Mouse (Mus musculus) embryonic stem cell, embryonic (primary cell): ENCODE results near the gene Fam206a.

Source experiments
- CTCF ChIA-PET, 4 experiments: fragments of 300-600 bp in 2 of 4; fragments of 350-600 bp in 2 of 4; sonication (Branson Sonifier 250); formaldehyde crosslinking; loops; one replicate each; lab custom pipeline; 2022; ENCODE audit warnings: inconsistent platforms in 2 of 4; lab: Charles Lee
- POLR2A ChIA-PET, 4 experiments: fragments of 300-600 bp in 2 of 4; fragments of 350-600 bp in 2 of 4; sonication (Branson Sonifier 250); formaldehyde crosslinking; loops; one replicate each; lab custom pipeline; 2022; ENCODE audit warnings: antibody characterized with exemption in 4 of 4, inconsistent platforms in 1 of 4; lab: Charles Lee

The Fam206a gene

GRCm38 (mm10) chr4:56829511-56829921, 27.4 kb downstream of the Fam206a start:
- POLR2A ChIA-PET, result interaction anchor here in 2 of 4 experiments (0.8 to 1.5 kb wide), 2 partner anchors 9 to 36 kb away, joined by 3 to 5 read pairs; partner anchors contain the start of gene Ctnnal1 (in 1 of the 2)
- CTCF ChIA-PET, result interaction anchor here in 1 of 4 experiments (1.5 kb wide), 1 partner anchor 9 kb away, joined by 6 read pairs; no protein-coding TSS in a partner anchor

- ChIA-PET CTCF (interaction anchor here in 3 of 4 experiments (0.5 to 1.1 kb wide), 4 partner anchors 11 to 1019 kb away, joined by 3 to 6 read pairs (median 4); no protein-coding TSS in a partner anchor), POLR2A (interaction anchor here in 1 of 4 experiments (0.6 to 1.0 kb wide), 3 partner anchors 11 to 116 kb away, joined by 3 read pairs; no protein-coding TSS in a partner anchor)
These were observed 29.0 kb downstream of the Fam206a start for GRCm38 (mm10) chr4:56831013-56831609.

- POLR2A ChIA-PET, result interaction anchor here in 3 of 4 experiments (0.6 to 3.6 kb wide), 5 partner anchors 14 to 30 kb away, joined by 3 to 15 read pairs (median 4); partner anchors contain the start of genes Elp1 (in 2 of the 3) and Fam206a (in 2 of the 3)
- CTCF ChIA-PET, result interaction anchor here in 2 of 4 experiments (0.7 to 1.4 kb wide), 2 partner anchors 12 to 69 kb away, joined by 3 to 5 read pairs; no protein-coding TSS in a partner anchor
These were observed 29.9 kb downstream of the Fam206a start for GRCm38 (mm10) chr4:56831998-56832397.

DNA sequence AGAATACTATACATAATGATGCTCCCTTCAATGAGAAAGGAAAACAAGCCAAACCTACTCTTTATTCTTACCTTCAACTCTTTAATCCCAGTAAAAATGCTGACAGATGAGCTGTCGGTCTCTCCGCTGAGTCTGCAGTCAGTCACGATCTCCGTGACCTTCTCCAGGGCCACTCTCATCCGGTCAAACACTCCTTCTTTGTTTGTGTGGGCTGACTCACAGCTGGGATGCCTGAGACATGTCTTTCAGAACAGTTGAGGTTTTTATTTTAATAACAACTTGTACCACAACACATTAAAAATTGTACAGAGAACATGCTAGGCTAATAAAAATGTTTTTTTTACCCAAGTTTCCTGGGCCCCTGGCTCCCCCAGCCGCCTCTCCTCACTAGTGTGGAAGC, 35.5 kb downstream of the Fam206a start:
- CTCF ChIA-PET, result interaction anchor here in 1 of 4 experiments (1.8 kb wide), 1 partner anchor 17 kb away, joined by 4 read pairs; no protein-coding TSS in a partner anchor
- POLR2A ChIA-PET, result no interaction called here

DNA sequence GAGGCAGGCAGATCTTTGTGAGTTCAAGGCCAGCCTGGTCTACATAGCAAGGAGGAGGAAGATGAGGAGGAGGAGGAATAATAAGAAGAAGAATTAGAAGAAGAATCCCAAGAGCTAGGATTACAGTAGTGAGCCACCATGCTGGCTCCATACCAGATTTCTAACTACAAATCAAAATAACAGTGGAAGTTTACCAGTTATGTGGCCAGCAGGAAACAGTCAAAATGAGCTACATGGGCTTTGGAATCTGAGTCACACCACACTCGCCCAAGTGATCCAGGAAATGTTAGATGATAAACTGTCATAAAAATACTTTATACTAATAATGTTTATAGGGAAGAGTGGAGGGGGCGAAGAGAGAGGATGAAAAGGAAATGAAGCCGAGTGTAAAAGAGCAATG, 38.2 kb downstream of the Fam206a start:
- POLR2A ChIA-PET, result interaction anchor here in 1 of 4 experiments (0.6 kb wide), 1 partner anchor 1384 kb away, joined by 3 read pairs; no protein-coding TSS in a partner anchor
- CTCF ChIA-PET, result no interaction called here

DNA sequence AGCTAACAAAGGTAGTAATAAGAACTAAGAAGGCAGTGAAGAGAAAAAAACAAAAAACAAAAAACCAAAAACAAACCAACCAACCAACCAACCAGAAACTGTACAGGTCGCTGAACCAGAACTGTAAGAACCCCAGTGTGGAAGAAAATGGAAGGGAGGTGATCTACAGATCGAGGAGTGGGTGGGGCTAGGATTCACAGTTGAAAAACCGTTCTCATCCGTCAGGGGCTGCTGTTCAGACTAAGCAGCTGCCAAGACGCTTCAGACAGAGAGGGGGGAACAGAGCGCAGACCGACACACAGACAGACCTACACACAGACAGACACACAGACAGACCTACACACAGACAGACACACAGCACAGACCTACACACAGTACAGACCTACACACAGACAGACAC, 40.4 kb downstream of the Fam206a start:
- ChIA-PET POLR2A (interaction anchor here in 2 of 4 experiments (0.6 to 5.8 kb wide), 5 partner anchors 8 to 473 kb away, joined by 3 to 31 read pairs (median 3); partner anchors contain the start of genes Elp1 (in 2 of the 2), Fam206a (in 2 of the 2) and Ctnnal1 (in 1 of the 2)), CTCF (interaction anchor here in 1 of 4 experiments (1.5 kb wide), 1 partner anchor 10 kb away, joined by 4 read pairs; no protein-coding TSS in a partner anchor)

GRCm38 (mm10) chr4:56843963-56844362, 41.8 kb downstream of the Fam206a start:
- ChIA-PET POLR2A (interaction anchor here in 2 of 4 experiments (0.6 to 5.8 kb wide), 7 partner anchors 8 to 195 kb away, joined by 3 to 31 read pairs (median 4); partner anchors contain the start of genes Elp1 (in 1 of the 2) and Fam206a (in 1 of the 2)), CTCF (interaction anchor here in 2 of 4 experiments (0.9 to 1.5 kb wide), 3 partner anchors 9 to 88 kb away, joined by 3 to 4 read pairs (median 4); no protein-coding TSS in a partner anchor)

DNA sequence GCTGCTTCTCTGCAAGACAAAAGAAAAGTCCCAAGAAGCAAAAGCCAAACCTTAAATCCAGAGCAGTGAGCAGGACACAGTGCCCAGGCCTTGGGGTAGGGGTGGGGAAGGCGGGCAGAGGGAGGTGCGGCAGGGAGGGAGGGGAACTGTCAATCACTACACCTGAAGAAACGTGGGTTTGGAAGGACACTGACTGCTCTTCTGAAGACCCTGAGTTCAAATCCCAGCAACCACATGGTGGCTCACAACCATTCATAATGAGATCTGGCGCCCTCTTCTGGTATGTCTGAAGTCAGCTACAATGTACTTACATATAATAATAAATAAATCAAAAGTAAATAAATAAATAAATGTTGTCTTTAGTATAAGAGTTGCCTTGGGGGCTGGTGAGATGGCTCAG, 42.8 kb downstream of the Fam206a start:
- ChIA-PET CTCF (interaction anchor here (0.6 to 1.8 kb wide), 9 partner anchors 9 to 281 kb away, joined by 3 to 15 read pairs (median 5); partner anchors contain the start of genes Ctnnal1 (in 1 of the 4), Elp1 (in 1 of the 4) and Fam206a (in 1 of the 4)), POLR2A (interaction anchor here in 3 of 4 experiments (0.6 to 5.8 kb wide), 10 partner anchors 11 to 1365 kb away, joined by 3 to 31 read pairs (median 4); partner anchors contain the start of genes Elp1 (in 1 of the 3) and Fam206a (in 1 of the 3))

GRCm38 (mm10) chr4:56845896-56846533, 43.9 kb downstream of the Fam206a start:
- CTCF ChIA-PET, result interaction anchor here (0.6 to 1.8 kb wide), 14 partner anchors 8 to 1566 kb away, joined by 3 to 12 read pairs (median 3); partner anchors contain the start of gene Ctnnal1 (in 1 of the 4)
- POLR2A ChIA-PET, result interaction anchor here in 3 of 4 experiments (0.5 to 5.8 kb wide), 27 partner anchors 8 to 1368 kb away, joined by 3 to 31 read pairs (median 5); partner anchors contain the start of genes Ctnnal1 (in 2 of the 3), Elp1 (in 1 of the 3), Fam206a (in 1 of the 3) and Gm26657 (in 1 of the 3)

DNA sequence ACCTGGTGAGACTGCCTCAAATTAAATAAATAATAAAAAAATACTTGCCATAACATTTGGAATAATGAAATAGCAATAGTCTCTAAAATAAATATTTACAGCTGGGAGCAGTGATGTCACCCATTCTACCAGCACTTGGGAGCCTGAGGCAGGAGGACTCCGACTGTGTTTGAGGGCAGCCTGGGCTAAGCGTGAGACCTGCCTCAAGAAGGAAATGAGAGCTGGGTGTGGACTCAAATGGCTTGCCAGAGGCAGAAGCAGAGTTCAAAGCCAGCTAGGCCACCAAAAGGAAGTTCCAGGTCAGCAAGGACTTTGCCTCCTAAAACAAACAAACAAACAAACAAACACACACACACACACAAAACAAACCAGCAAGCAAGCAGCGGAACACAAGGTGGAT, 45.3 kb downstream of the Fam206a start:
- POLR2A ChIA-PET, result interaction anchor here in 2 of 4 experiments (1.0 to 5.8 kb wide), 22 partner anchors 9 to 1373 kb away, joined by 3 to 31 read pairs (median 6); partner anchors contain the start of genes Ctnnal1 (in 2 of the 2), Elp1 (in 2 of the 2), Fam206a (in 2 of the 2) and Actl7b (in 1 of the 2)
- CTCF ChIA-PET, result interaction anchor here in 2 of 4 experiments (0.6 to 1.2 kb wide), 4 partner anchors 9 to 109 kb away, joined by 3 to 4 read pairs (median 4); no protein-coding TSS in a partner anchor

DNA sequence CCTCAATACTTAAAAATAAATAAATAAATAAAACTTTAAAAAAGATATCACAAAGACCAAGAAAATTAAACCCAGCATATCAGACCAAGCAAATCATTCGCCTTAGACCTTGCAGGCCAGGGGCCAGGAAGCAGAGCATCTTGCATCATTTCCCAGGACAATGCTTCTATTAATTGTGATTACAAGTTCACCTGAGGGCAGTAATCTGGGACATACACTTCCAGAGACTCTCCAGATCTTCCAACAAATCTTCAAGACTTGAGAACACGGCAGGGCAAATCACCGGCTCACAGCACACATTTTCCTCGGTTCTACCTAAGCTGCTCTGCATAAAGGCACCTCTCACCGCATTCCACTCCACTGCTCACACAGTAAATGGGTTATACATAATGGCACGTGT, 45.9 kb downstream of the Fam206a start:
- POLR2A ChIA-PET, result interaction anchor here in 2 of 4 experiments (0.6 to 5.8 kb wide), 16 partner anchors 8 to 926 kb away, joined by 3 to 31 read pairs (median 5); partner anchors contain the start of genes Ctnnal1 (in 2 of the 2), Actl7b (in 1 of the 2), Elp1 (in 1 of the 2) and Fam206a (in 1 of the 2)

GRCm38 (mm10) chr4:56850724-56851123, 48.6 kb downstream of the Fam206a start:
- ChIA-PET CTCF (interaction anchor here in 1 of 4 experiments (0.5 kb wide), 1 partner anchor 109 kb away, joined by 6 read pairs; no protein-coding TSS in a partner anchor), POLR2A (interaction anchor here in 1 of 4 experiments (0.9 to 2.3 kb wide), 3 partner anchors 10 to 48 kb away, joined by 3 to 7 read pairs (median 4); partner anchors contain the start of genes Elp1 and Fam206a)

More for the DNA sequence above, 45.9 kb downstream of the Fam206a start:
- CTCF ChIA-PET, result interaction anchor here in 2 of 4 experiments (1.0 to 1.2 kb wide), 3 partner anchors 8 to 28 kb away, joined by 3 to 4 read pairs (median 3); no protein-coding TSS in a partner anchor

DNA sequence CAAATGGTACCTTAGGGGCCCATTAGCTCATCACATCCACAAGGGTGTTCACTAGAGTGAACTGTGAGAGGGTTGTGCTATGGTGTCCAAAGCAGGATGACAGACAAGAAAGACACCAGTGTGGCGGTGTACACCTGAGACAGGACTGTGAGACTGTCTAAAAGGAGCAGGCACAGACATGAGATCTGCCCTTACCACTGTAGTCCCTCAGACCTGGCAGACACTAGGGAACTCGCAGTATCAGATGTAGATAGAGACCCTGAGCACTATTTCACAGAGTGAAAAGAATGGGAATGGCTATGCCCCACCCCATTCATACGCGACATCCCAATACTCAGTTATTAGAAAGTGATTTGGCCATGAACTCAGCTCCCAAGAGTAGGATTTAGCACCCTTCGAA, 53.8 kb downstream of the Fam206a start:
- ChIA-PET POLR2A (interaction anchor here in 2 of 4 experiments (0.7 to 3.4 kb wide), 10 partner anchors 9 to 94 kb away, joined by 3 to 29 read pairs (median 4); partner anchors contain the start of gene Ctnnal1 (in 2 of the 2)), CTCF (interaction anchor here in 1 of 4 experiments (0.6 to 1.3 kb wide), 2 partner anchors 9 to 36 kb away, joined by 3 to 4 read pairs; no protein-coding TSS in a partner anchor)

GRCm38 (mm10) chr4:56856371-56856949, 54.3 kb downstream of the Fam206a start:
- ChIA-PET POLR2A (interaction anchor here in 2 of 4 experiments (0.8 to 3.4 kb wide), 10 partner anchors 9 to 93 kb away, joined by 3 to 29 read pairs (median 4); partner anchors contain the start of gene Ctnnal1 (in 2 of the 2)), CTCF (interaction anchor here in 1 of 4 experiments (1.3 kb wide), 1 partner anchor 9 kb away, joined by 4 read pairs; no protein-coding TSS in a partner anchor)

DNA sequence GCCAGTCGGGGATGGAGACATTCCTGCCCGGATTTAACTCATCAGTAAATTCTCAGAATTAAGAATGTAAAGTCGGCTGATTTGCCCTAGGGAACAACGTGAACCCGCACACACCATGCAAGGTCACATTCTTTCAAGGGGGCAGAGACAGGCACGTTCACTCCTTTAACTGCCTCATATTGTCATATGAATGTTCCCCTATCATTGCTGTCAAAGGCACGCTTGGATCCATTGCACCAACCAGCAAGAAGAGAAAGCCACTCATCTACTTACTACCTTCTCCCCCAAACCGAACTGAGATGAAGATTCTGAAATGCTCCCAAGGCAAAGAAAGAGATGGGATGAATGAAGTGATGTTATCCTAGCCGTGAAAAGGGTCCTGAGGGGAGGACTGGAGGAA, 56.6 kb downstream of the Fam206a start:
- ChIA-PET POLR2A (interaction anchor here in 2 of 4 experiments (1.2 to 2.7 kb wide), 5 partner anchors 11 to 94 kb away, joined by 3 to 13 read pairs (median 8); no protein-coding TSS in a partner anchor), CTCF (no interaction called here)
